Mouse (Mus musculus) layer of hippocampus, postnatal 36 days (tissue): ENCODE data around the gene Eps8l1. TPM values are rescaled to one million over a fixed set of nuclear protein-coding genes. Genes with fewer than 3 reads are reported as not detected.

Experiments
- DNase-seq, 2 experiments: peaks; one replicate each; pipeline ENCODE4 v3.0.0; 2022
- total RNA-seq, 2 experiments: library from RNA; stranded (reverse); gene quantifications; 2 replicates each; pipeline ENCODE4 v1.2.3; 2021

Gene Eps8l1
- total RNA-seq, 2 experiments from 2014 or later, result 4.3 to 5.4 TPM

- no peak for DNase-seq
Measured at GRCm38 (mm10) chr7:4478796-4479291, 18.4 kb downstream of the Eps8l1 start.

GRCm38 (mm10) chr7:4479674-4480073 is 19.2 kb downstream of the Eps8l1 start:
- no peak for DNase-seq

- no peak for DNase-seq
Measured at GRCm38 (mm10) chr7:4482281-4482680, 21.8 kb downstream of the Eps8l1 start.

GRCm38 (mm10) chr7:4491308-4491707 is 30.8 kb downstream of the Eps8l1 start:
- no peak for DNase-seq

- DNase-seq, result no peak
Measured at GRCm38 (mm10) chr7:4492284-4493224, 32.1 kb downstream of the Eps8l1 start.

- no peak for DNase-seq
Measured at GRCm38 (mm10) chr7:4493991-4494390, 33.5 kb downstream of the Eps8l1 start.

- DNase-seq, result no peak
Measured at GRCm38 (mm10) chr7:4496468-4496867, 36.0 kb downstream of the Eps8l1 start.

- no peak for DNase-seq
Measured at GRCm38 (mm10) chr7:4497271-4497903, 36.9 kb downstream of the Eps8l1 start.

GRCm38 (mm10) chr7:4498251-4498650 is 37.8 kb downstream of the Eps8l1 start:
- DNase-seq, result no peak

- DNase-seq, result no peak
Measured at GRCm38 (mm10) chr7:4499034-4499433, 38.6 kb downstream of the Eps8l1 start.

- peak; percentile 43 to 54 for DNase-seq
Measured at GRCm38 (mm10) chr7:4500892-4501471, 40.5 kb downstream of the Eps8l1 start.

GRCm38 (mm10) chr7:4501558-4502397 is 41.3 kb downstream of the Eps8l1 start, which contains the start of gene Ppp1r12c:
Ppp1r12c (minus strand) TSS chr7:4501680.
- peak; percentile 97 for DNase-seq

GRCm38 (mm10) chr7:4502421-4503090 is 42.1 kb downstream of the Eps8l1 start:
- DNase-seq, result peak; percentile 45 to 60

- DNase-seq, result no peak
Measured at GRCm38 (mm10) chr7:4503100-4503499, 42.6 kb downstream of the Eps8l1 start.

GRCm38 (mm10) chr7:4503858-4504257 is 43.4 kb downstream of the Eps8l1 start:
- no peak for DNase-seq

GRCm38 (mm10) chr7:4504646-4505435 is 44.4 kb downstream of the Eps8l1 start:
- DNase-seq, result no peak

- no peak for DNase-seq
Measured at GRCm38 (mm10) chr7:4507220-4507619, 46.7 kb downstream of the Eps8l1 start.

GRCm38 (mm10) chr7:4508062-4508738 is 47.7 kb downstream of the Eps8l1 start:
- no peak for DNase-seq

GRCm38 (mm10) chr7:4508739-4509116 is 48.3 kb downstream of the Eps8l1 start:
- no peak for DNase-seq
